Mouse (Mus musculus) kidney, adult 2 months (tissue): Measurements from ENCODE around the gene Rarb. TPM values are rescaled to one million over a fixed set of nuclear protein-coding genes. Genes with fewer than 3 reads are reported as not detected.
A peak's percentile ranks its signal among the peaks of the same experiment; 100 is the strongest.

Experiments
- DNase-seq: peaks from one replicate; pipeline ENCODE4 v3.0.0; 2021
- H3K27ac ChIP-seq: fragments of 200-500 bp; 2 replicates; pipeline ENCODE4 v1.5.1; 2012; ENCODE audit warnings: low read depth, low read length, control low read depth, inconsistent platforms; ENCODE audit not compliant: insufficient read depth
- H3K27me3 ChIP-seq: fragments of 200-500 bp; replicated peaks from 2 replicates; pipeline ENCODE4 v1.6.1; 2012; ENCODE audit warnings: mild to moderate bottlenecking, moderate library complexity, low read length, inconsistent platforms; ENCODE audit not compliant: control insufficient read depth, insufficient read depth
- H3K36me3 ChIP-seq: fragments of 200-500 bp; 2 replicates; pipeline ENCODE4 v1.6.1; 2012; ENCODE audit warnings: mild to moderate bottlenecking, moderate library complexity, low read length, inconsistent platforms; ENCODE audit not compliant: control insufficient read depth, insufficient read depth
- H3K4me1 ChIP-seq: fragments of 200-500 bp; 2 replicates; pipeline ENCODE4 v1.6.1; 2011; ENCODE audit warnings: low read length; ENCODE audit not compliant: control insufficient read depth, insufficient read depth
- H3K4me3 ChIP-seq: fragments of 200-500 bp; 2 replicates; pipeline ENCODE4 v1.5.1; 2011; ENCODE audit warnings: mild to moderate bottlenecking, low read depth, low read length, control low read depth; ENCODE audit not compliant: insufficient read depth
- CTCF ChIP-seq: fragments of 200-500 bp; conservative IDR thresholded peaks from 2 replicates; pipeline ENCODE4 v1.5.1; 2011; ENCODE audit warnings: low read depth, mild to moderate bottlenecking, control low read depth, low read length, moderate library complexity, mixed read lengths; ENCODE audit not compliant: insufficient read depth, insufficient read length
- POLR2A ChIP-seq: fragments of 200-500 bp; IDR thresholded peaks from one replicate; pipeline ENCODE4 v1.6.1; 2011; ENCODE audit warnings: low read depth, low read length, control low read depth
- WGBS: fragments of 180-500 bp; shearing (Covaris S2); methylation state at CpG from one replicate; pipeline ENCODE4 v1.1.7; 2018; 5-methylcytosine and 5-hydroxymethylcytosine counted together
- polyA plus RNA-seq: library from polyadenylated mRNA; depleted of rRNA; stranded (reverse); fragments of >200 nt; gene quantifications from 2 replicates; pipeline ENCODE4 v1.2.3, GENCODE M21; 2012

The Rarb gene
- polyA plus RNA-seq, 1 experiment, result 7.5 TPM

DNA sequence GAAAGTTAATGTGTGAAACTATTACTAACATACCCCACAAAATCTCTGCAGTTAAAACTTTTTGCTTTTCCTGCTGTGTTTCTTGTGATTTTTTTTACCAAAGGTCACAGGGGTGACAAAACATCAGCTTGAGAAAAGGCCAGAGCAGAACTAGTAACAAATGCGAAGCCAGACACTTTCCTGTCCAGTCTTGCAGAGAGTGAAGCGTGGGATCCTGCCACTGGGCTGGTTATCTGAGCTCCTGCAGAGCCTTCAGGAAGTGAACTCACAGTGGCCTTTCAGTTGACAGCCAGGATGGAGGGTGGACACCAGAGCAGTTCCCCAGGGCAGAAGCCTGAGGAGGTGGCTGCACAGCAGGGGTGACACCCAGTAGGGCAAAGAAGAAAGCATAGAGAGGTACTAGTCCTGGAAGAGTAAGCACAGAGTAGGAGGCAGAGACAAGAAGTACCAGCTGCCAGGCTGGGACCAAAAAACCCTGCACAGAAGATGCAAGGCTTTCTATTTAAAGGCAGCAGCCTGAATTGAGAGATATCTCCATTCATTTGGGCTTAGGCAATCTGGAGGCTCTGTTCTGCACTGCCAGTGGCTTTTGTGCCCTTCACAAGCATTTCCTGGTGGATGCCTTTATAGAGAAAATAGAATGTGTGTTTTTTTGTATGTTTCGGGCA is 123.4 kb downstream of the Rarb start:
- TF ChIP-seq CTCF (no peak), POLR2A (no peak)
- no peaks in the 10 kb centered on the region for H3K4me1 ChIP-seq
- H3K36me3 ChIP-seq, result no peaks in the 10 kb centered on the region
- DNase-seq, result peak; percentile 84
- 54% methylated on average over 3 of the region's 3 CpGs for WGBS
- no peak overlapping the region for H3K4me3 ChIP-seq
- 0 out of 2 replicates have a peak overlapping the region, but pooled peaks have one; percentile 2 for H3K27ac ChIP-seq
- no peaks in the 10 kb centered on the region for H3K27me3 ChIP-seq

DNA sequence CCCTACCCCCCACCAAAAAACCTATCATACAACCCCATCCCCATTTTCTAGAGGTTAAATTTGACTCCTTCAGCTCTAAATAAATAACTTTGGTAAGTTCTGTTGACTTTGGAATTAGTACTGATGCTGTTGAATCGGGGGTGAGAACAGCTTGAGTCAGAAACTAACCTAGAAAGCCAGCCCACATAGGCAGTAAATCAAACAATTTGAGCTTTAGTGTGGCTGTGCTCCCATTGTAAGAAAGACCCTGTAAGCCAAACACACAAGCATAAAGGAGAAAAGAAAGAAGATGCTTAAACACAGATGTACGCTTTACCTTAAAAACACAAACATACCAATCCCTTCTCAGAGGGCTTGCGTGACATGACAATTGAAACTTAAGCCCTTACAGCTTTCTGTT is 140.6 kb downstream of the Rarb start:
- no peaks in the 10 kb centered on the region for H3K27me3 ChIP-seq
- DNase-seq, result no peak
- WGBS, result 52% methylated on average over 3 of the region's 3 CpGs
- no peaks in the 10 kb centered on the region for H3K4me1 ChIP-seq
- no peaks in the 10 kb centered on the region for H3K36me3 ChIP-seq
- no peak overlapping the region for H3K4me3 ChIP-seq
- H3K27ac ChIP-seq, result no peak overlapping the region
- TF ChIP-seq POLR2A, result no peak
- no peak for TF ChIP-seq CTCF

GRCm38 (mm10) chr14:16677081-16677480 is 141.9 kb downstream of the Rarb start:
- TF ChIP-seq POLR2A (no peak), CTCF (no peak)
- no peaks in the 10 kb centered on the region for H3K4me1 ChIP-seq
- DNase-seq, result peak; percentile 14

GRCm38 (mm10) chr14:16670571-16670970 is 148.4 kb downstream of the Rarb start:
- H3K27ac ChIP-seq, result no peak overlapping the region
- H3K4me3 ChIP-seq, result no peak overlapping the region
- 78% methylated on average over 3 of the region's 3 CpGs for WGBS
- no peaks in the 10 kb centered on the region for H3K27me3 ChIP-seq
- H3K4me1 ChIP-seq, result no peaks in the 10 kb centered on the region
- TF ChIP-seq POLR2A (no peak), CTCF (no peak)
- H3K36me3 ChIP-seq, result no peaks in the 10 kb centered on the region
- DNase-seq, result no peak

More at GRCm38 (mm10) chr14:16677081-16677480, 141.9 kb downstream of the Rarb start:
- H3K27me3 ChIP-seq, result no peaks in the 10 kb centered on the region
- H3K27ac ChIP-seq, result no peak overlapping the region
- no peaks in the 10 kb centered on the region for H3K36me3 ChIP-seq
- no peak overlapping the region for H3K4me3 ChIP-seq

DNA sequence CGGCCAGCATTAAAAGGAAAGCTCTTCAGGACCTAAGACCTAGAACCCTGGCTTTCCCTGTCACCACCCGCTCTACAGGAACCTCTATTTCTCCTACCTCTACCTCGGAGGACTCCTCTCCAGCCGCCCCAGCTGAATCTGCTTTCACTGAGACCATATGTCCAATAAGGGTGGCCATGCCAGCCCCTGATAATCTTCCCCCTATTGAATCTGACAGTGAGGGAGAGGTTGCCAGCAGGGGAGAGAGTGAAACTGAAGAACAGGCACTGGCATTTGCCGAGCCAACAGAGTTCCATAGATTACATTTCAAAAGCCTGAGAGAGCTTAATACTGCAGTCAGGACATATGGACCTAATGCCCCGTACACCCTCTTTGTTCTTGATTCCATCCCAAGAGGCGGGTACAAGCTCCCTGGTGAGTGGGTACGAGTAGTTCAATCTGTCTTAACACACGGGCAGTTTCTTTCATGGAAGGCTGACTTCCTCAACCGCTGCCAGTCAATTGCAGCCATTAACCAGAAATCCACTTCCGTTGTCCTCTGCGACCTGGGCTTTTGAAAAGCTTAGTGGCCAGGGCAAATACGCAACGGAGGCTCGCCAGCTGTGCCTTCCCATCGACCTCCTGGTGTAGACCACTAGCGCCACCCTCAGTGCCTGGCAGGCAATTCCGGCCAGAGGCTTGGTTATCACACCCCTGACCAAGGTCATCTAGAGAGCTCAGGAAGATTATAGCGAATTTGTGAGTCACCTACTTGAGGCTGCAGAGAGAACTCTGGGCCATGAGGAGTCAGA is 179.6 kb downstream of the Rarb start:
- DNase-seq, result peak; percentile 1
- H3K4me1 ChIP-seq, result no peaks in the 10 kb centered on the region
- TF ChIP-seq POLR2A, result no peak
- no peak for TF ChIP-seq CTCF
- H3K27ac ChIP-seq, result no peak overlapping the region
- 89% methylated on average over 19 of the region's 19 CpGs for WGBS
- no peak overlapping the region for H3K4me3 ChIP-seq
- H3K27me3 ChIP-seq, result no peaks in the 10 kb centered on the region
- H3K36me3 ChIP-seq, result no peaks in the 10 kb centered on the region

GRCm38 (mm10) chr14:16613975-16614374 is 205.0 kb downstream of the Rarb start:
- Histone ChIP-seq H3K4me1 (no peaks in the 10 kb centered on the region), H3K36me3 (no peaks in the 10 kb centered on the region), H3K4me3 (no peak overlapping the region), H3K27ac (no peak overlapping the region), H3K27me3 (no peaks in the 10 kb centered on the region)
- no peak for TF ChIP-seq CTCF
- TF ChIP-seq POLR2A, result no peak
- no peak for DNase-seq

GRCm38 (mm10) chr14:16605480-16605879 is 213.5 kb downstream of the Rarb start:
- no peak for DNase-seq
- TF ChIP-seq POLR2A (no peak), CTCF (no peak)
- no peak overlapping the region for H3K27ac ChIP-seq
- no peaks in the 10 kb centered on the region for H3K27me3 ChIP-seq
- peaks cover 4% of the 10 kb centered on the region for H3K4me1 ChIP-seq
- H3K4me3 ChIP-seq, result no peak overlapping the region
- no peaks in the 10 kb centered on the region for H3K36me3 ChIP-seq
